Mouse (Mus musculus) neural tube, embryonic 11.5 days (tissue): ENCODE results near the gene Olfr713. TPM values are rescaled to one million over a fixed set of nuclear protein-coding genes. Genes with fewer than 3 reads are reported as not detected.

Experiments used
- ATAC-seq: fragments of 200-750 bp; cut with Nextera tagmentation; 2 replicates; pipeline ENCODE4 v1.8.0; 2017; ENCODE audit warnings: moderate number of reproducible peaks, mild to moderate bottlenecking, moderate TSS enrichment, moderate library complexity; ENCODE audit not compliant: insufficient read depth, low FRiP score, low TSS enrichment
- DNase-seq: peaks from one replicate; pipeline ENCODE4 v3.0.0-alpha.2; 2015; ENCODE audit warnings: low spot score
- H3K27ac ChIP-seq: fragments of 300-500 bp; sonication (generic); 2 replicates; pipeline ENCODE4 v1.5.1; 2014; ENCODE audit warnings: low read depth, mild to moderate bottlenecking, low read length
- H3K27me3 ChIP-seq: fragments of 300-500 bp; sonication (generic); 2 replicates; pipeline ENCODE4 v1.6.1; 2014; ENCODE audit warnings: mild to moderate bottlenecking, low read length, mixed read lengths; ENCODE audit not compliant: control insufficient read depth, insufficient read depth
- H3K36me3 ChIP-seq: fragments of 300-500 bp; sonication (generic); 2 replicates; pipeline ENCODE4 v1.6.1; 2014; ENCODE audit warnings: mild to moderate bottlenecking, low read length, moderate library complexity, mixed read lengths; ENCODE audit not compliant: control insufficient read depth, insufficient read depth
- H3K4me1 ChIP-seq: fragments of 300-500 bp; sonication (generic); 2 replicates; pipeline ENCODE4 v1.6.1; 2014; ENCODE audit warnings: low read length, mixed read lengths; ENCODE audit not compliant: control insufficient read depth, insufficient read depth
- H3K4me2 ChIP-seq: fragments of 300-500 bp; sonication (generic); 2 replicates; pipeline ENCODE4 v1.6.1; 2014; ENCODE audit warnings: low read depth, mild to moderate bottlenecking, moderate library complexity
- H3K4me3 ChIP-seq: fragments of 300-500 bp; sonication (generic); 2 replicates; pipeline ENCODE4 v1.5.1; 2014; ENCODE audit warnings: low read depth, low read length
- H3K9ac ChIP-seq: fragments of 300-500 bp; sonication (generic); 2 replicates; pipeline ENCODE4 v1.6.1; 2014; ENCODE audit warnings: mild to moderate bottlenecking, low read length
- H3K9me3 ChIP-seq: fragments of 300-500 bp; sonication (generic); 2 replicates; pipeline ENCODE4 v1.6.1; 2016; ENCODE audit warnings: low read length; ENCODE audit not compliant: control insufficient read depth
- whole genome bisulfite sequencing: fragments of 180-500 bp; shearing (Covaris S2); extraction: QIAGEN DNeasy Blood & Tissue Kit; methylation state at CpG from one replicate; pipeline ENCODE4 v1.1.7; 2014; 5-methylcytosine and 5-hydroxymethylcytosine counted together
- polyA plus RNA-seq: library from polyadenylated mRNA; unstranded; fragments of >200 nt; fragmentation: Nextera tagmentation; extraction: Ambion mirVana; gene quantifications from 2 replicates; pipeline ENCODE4 v1.2.1, GENCODE M21; 2014

Gene Olfr713
- polyA plus RNA-seq: not detected in 2 replicates

DNA sequence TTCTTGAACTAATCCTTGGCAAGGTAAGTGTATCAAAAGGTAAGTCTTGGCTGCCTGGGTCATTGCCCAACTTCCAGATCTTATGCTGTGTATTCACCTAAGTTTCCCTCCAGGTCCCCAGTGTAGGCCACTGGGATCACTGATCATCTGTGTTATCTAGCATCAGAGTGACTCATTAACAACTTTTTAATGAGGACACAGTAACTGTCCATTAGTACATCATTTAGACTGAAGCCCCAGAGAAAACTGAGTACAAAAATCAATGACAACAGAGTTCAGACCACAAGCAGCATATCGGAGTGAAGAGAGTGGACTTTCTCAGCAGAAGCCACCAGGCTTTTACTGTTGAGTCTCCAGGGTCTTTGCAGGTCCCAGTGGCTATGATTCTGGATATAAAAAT lies at the start of gene Olfr713:
Olfr713 (plus strand) TSS at position 301 of the 400 bp plus-strand sequence.
- Histone ChIP-seq H3K36me3 (no peaks in the 10 kb centered on the region), H3K27me3 (no peaks in the 10 kb centered on the region), H3K9ac (no peak within 1 kb of the TSS), H3K4me1 (no peaks in the 10 kb centered on the region), H3K4me3 (no peak within 1 kb of the TSS), H3K4me2 (no peak within 1 kb of the TSS), H3K27ac (no peak within 1 kb of the TSS), H3K9me3 (no peaks in the 10 kb centered on the region)
- DNase-seq: no peak
- 93% methylated on average over 1 of the region's 1 CpGs for WGBS
- ATAC-seq: no peak

DNA sequence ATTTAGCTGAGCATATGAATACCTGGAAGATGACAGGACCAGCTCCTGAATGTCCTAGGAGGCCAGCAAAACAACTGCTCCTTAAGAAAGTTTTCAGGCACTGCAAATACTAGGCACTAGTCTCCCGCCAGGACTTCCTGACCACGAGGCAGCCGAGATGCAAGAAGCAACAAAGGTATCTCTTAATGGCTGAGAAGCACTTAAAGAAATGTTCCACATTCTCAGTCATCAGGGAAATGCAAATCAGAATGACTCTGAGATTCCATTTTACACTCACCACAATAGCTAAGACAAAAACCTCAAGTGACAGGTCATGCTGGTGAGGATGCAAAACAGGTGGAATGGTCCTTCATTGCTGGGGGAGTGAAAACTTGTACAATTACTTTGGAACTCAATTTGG lies 45.7 kb upstream of the Olfr713 start:
- no peak overlapping the region for H3K27ac ChIP-seq
- no peaks in the 10 kb centered on the region for H3K9me3 ChIP-seq
- no peaks in the 10 kb centered on the region for H3K36me3 ChIP-seq
- H3K4me2 ChIP-seq: no peak overlapping the region
- DNase-seq: no peak
- no peak overlapping the region for H3K4me3 ChIP-seq
- H3K9ac ChIP-seq: no peak overlapping the region
- no peaks in the 10 kb centered on the region for H3K4me1 ChIP-seq
- no peaks in the 10 kb centered on the region for H3K27me3 ChIP-seq
- WGBS: 88% methylated on average over 3 of the region's 3 CpGs
- no peak for ATAC-seq

DNA sequence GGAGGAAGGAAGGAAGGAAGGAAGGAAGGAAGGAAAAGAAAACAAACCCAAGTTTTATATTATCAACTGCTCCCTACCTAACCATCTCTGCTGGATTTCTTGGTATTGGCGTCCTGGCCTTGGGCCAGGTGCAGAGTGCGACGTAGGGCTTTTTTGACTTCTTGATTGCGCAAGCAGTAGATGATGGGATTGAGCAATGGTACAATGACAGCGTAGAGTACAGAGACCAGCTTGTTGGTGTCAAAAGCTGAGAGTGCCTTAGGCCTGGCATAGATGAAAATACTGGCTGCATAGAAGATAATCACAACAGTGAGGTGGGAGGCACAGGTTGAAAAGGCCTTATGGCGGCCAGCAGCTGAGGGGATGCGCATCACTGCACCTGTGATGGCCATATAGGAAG lies 30.2 kb upstream of the Olfr713 start:
- ATAC-seq: no peak
- no peaks in the 10 kb centered on the region for H3K4me1 ChIP-seq

DNA sequence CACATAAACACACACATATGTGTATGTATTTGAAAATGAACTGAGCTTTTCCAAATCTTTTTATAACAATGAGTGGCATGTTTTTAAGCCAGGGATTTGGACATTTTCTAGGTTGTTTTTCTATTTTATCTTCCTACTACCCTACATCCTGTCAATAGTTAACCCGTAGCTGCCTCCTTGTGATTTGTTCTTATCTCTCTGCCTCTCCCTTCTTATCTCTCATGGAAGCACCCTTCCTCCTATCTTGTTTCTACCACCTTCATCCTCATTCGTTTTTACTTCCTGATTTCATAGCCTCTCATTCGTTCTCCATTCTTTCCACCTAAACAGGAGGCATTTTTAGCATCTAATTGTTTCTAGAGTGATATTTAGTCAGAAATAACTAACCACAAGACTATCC lies 26.8 kb upstream of the Olfr713 start:
- H3K27me3 ChIP-seq: no peaks in the 10 kb centered on the region
- H3K27ac ChIP-seq: no peak overlapping the region
- H3K4me1 ChIP-seq: no peaks in the 10 kb centered on the region
- ATAC-seq (no peak), DNase-seq (no peak)
- H3K36me3 ChIP-seq: no peaks in the 10 kb centered on the region
- WGBS: 78% methylated on average over 3 of the region's 3 CpGs
- H3K9me3 ChIP-seq: no peaks in the 10 kb centered on the region
- no peak overlapping the region for H3K4me2 ChIP-seq
- no peak overlapping the region for H3K9ac ChIP-seq
- no peak overlapping the region for H3K4me3 ChIP-seq

More for the DNA sequence above, 30.2 kb upstream of the Olfr713 start:
- Histone ChIP-seq H3K27ac (no peak overlapping the region), H3K9ac (no peak overlapping the region), H3K9me3 (no peaks in the 10 kb centered on the region), H3K27me3 (no peaks in the 10 kb centered on the region), H3K36me3 (no peaks in the 10 kb centered on the region), H3K4me3 (no peak overlapping the region), H3K4me2 (no peak overlapping the region)
- no peak for DNase-seq
- 94% methylated on average over 7 of the region's 7 CpGs for WGBS

DNA sequence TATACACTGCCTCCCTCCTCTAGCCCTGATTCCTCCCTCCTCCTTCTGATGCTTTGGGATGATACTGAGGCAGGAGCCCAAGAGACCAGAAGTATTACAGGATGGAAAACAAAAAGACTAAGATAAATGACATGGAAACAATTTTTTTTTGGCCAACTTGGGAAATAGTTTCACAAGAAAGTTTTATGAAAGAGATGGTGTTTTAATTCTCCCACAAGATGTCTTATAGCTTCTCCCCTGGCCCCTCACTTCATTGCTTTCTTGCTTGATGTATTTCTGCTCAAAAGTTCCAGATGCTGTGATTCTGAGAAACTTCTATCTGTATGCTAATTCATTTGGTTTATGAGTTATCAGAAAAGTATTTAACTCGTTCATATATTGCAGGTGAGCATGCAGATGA lies 25.0 kb upstream of the Olfr713 start, which contains the start of gene Olfr2:
Olfr2 (minus strand) TSS at position 101 of the 400 bp plus-strand sequence.
- ATAC-seq: no peak
- Histone ChIP-seq H3K4me1 (no peaks in the 10 kb centered on the region), H3K27ac (no peak within 1 kb of the TSS), H3K9me3 (no peaks in the 10 kb centered on the region), H3K9ac (no peak within 1 kb of the TSS), H3K36me3 (no peaks in the 10 kb centered on the region), H3K4me3 (no peak within 1 kb of the TSS), H3K4me2 (no peak within 1 kb of the TSS), H3K27me3 (no peaks in the 10 kb centered on the region)
- no peak for DNase-seq
- WGBS: 63% methylated on average over 1 of the region's 1 CpGs

DNA sequence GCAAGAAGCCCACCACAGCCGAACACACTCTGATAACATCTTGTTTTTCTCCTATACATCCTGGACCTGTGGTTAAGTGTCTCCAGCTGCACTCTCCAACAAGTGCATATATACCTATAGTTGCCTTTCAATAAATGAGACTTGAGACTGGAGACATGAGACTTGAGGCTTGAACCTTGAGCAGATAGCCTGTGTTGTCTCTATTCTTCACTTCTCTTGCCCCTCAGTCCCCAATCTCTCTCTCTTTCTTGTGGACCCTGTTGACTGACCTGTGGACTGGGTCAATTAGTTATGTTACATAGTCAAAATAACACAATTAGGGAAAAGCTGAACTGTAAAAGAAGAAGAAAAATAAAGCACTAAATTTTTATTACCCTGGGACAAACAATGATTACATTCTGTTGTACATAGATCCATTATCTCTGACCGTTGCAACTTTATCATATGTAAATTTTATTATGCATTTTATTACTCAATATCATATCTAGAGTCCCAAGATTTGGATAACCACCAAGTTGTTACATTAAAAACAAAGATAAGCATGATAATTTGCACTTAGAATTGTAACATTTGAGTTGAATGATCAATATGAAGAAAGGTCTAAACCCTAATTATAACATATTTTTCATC lies 9.1 kb downstream of the Olfr713 start:
- Histone ChIP-seq H3K4me2 (no peak overlapping the region), H3K36me3 (no peaks in the 10 kb centered on the region), H3K9me3 (no peaks in the 10 kb centered on the region), H3K27ac (no peak overlapping the region), H3K27me3 (no peaks in the 10 kb centered on the region), H3K4me1 (no peaks in the 10 kb centered on the region), H3K9ac (no peak overlapping the region), H3K4me3 (no peak overlapping the region)
- 72% methylated on average over 2 of the region's 2 CpGs for WGBS
- DNase-seq: no peak
- no peak for ATAC-seq

DNA sequence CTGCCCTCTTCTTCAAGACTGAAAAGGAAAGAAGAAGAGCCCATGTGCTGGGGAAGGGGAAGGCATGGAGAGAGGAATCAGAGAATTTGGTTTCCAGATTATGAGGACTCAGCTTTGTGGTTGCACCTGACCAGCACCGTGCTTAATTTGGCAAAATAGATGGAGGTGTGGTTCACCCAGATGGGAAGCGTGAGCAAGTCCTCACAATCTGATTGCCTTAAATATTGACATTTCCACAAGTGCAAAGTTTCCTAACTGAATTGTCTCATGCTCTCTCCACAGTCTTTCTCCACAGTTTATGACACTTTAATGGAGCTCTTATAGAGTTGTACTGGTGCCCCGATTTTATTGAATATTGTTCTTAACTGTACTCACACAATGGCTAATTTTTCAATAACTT lies 12.2 kb downstream of the Olfr713 start:
- WGBS: 92% methylated on average over 3 of the region's 3 CpGs
- ATAC-seq: no peak
- no peaks in the 10 kb centered on the region for H3K27me3 ChIP-seq
- H3K4me1 ChIP-seq: no peaks in the 10 kb centered on the region
- no peak overlapping the region for H3K4me2 ChIP-seq
- no peak overlapping the region for H3K4me3 ChIP-seq
- no peak overlapping the region for H3K9ac ChIP-seq
- no peak overlapping the region for H3K27ac ChIP-seq
- H3K9me3 ChIP-seq: no peaks in the 10 kb centered on the region
- H3K36me3 ChIP-seq: no peaks in the 10 kb centered on the region
- no peak for DNase-seq

DNA sequence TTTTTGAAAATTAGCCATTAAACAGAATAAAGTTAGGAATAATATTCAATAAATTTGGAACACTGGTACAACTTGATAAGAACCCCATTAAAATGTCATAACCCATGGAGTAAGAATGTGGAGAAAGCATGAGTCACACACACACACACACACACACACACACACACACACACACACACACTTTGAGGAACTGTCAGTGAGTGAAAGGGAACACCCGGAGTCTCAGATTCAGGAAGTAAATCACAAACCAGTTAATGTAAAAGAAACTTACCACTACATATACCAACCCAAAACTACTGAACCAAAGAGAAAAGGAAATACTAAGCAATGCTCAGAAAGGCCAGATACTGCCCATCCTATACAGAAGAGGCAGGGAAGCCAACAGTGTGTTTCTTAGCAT lies 13.4 kb downstream of the Olfr713 start:
- ATAC-seq (no peak), DNase-seq (no peak)
- Histone ChIP-seq H3K9me3 (no peaks in the 10 kb centered on the region), H3K4me1 (no peaks in the 10 kb centered on the region), H3K27ac (no peak overlapping the region), H3K27me3 (no peaks in the 10 kb centered on the region), H3K9ac (no peak overlapping the region), H3K4me2 (no peak overlapping the region), H3K36me3 (no peaks in the 10 kb centered on the region), H3K4me3 (no peak overlapping the region)
- WGBS: 95% methylated on average over 1 of the region's 1 CpGs

DNA sequence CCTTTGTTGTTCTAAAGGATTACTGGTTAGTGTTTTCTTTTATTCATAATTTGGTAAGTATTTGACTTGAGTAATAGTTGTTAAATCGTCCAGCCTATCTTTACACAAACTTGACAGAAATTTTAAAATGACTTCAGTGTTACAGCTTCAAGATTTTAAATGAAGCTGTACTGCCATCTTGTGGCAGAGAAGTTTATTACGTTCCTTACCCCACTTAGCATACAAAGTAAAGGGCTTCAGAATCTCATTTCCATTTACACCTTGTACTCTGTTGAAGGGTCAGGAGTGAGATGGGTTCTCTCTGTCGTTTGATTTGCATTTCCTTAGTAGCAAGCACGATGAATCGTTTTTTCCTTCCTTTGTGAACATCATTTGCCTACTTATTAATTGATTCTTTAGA lies 14.9 kb downstream of the Olfr713 start:
- no peaks in the 10 kb centered on the region for H3K27me3 ChIP-seq
- ATAC-seq: peak; percentile 68
- H3K9ac ChIP-seq: no peak overlapping the region
- 4% methylated on average over 5 of the region's 5 CpGs for WGBS
- no peaks in the 10 kb centered on the region for H3K4me1 ChIP-seq
- peak; percentile 17 for DNase-seq
- no peak overlapping the region for H3K4me2 ChIP-seq
- no peaks in the 10 kb centered on the region for H3K9me3 ChIP-seq
- H3K27ac ChIP-seq: no peak overlapping the region
- H3K36me3 ChIP-seq: no peaks in the 10 kb centered on the region
- no peak overlapping the region for H3K4me3 ChIP-seq
